23 mouse cellular contexts compared by ENCODE assay signal in the genomic region with DNA sequence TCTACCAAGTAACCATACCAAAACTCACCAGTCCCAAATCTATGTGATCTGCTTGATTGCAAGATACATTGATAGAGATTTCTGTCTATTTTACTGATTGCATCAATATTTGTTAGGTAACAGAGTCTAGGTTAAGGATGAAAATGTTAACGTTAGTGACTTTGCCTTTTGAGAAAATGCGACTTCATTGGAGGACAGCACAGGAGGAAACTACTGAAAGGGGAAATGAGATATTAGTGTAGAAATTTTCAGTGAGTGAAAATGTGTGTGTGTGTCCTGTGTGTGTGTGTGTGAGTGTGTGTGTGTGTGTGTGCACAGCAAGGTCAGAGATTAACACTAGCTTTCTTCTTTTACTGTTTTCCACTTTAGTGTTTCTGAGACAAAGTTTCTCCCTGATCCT.
"Had no signal": no experiment of that assay in that cellular context is flagged by ENCODE, and none has a peak within 500 bp of the region (broad histone marks: within the 10 kb centered on the region; RNA-seq: fewer than 3 reads in every experiment).

No protein-coding gene starts in this region.

- ATAC-seq: hindbrain, embryonic 16.5 days; inflammation-experienced regulatory T-cells, adult 6 months; intestine, embryonic 15.5 days; intestine, postnatal 0 days had no signal

- H3K36me3 ChIP-seq: heart, embryonic 10.5 days; heart, embryonic 12.5 days; hindbrain, embryonic 10.5 days; hindbrain, embryonic 12.5 days; intestine, embryonic 15.5 days; limb, embryonic 13.5 days; limb, embryonic 15.5 days had no signal

- DNase-seq: gastrocnemius, adult 2 months; gastrocnemius, postnatal 10 days; gastrocnemius, postnatal 36 days; heart, adult 18-20 months; heart, postnatal 10 days; heart, postnatal 4 days; kidney, adult 18-20 months; kidney, adult 8-10 months; kidney, postnatal 10 days; kidney, postnatal 36 days; layer of hippocampus, adult 9-11 months; layer of hippocampus, postnatal 36 days; left cerebral cortex, postnatal 4 days had no signal

- H3K27me3 ChIP-seq: heart, embryonic 12.5 days; hindbrain, embryonic 12.5 days; intestine, embryonic 15.5 days; limb, embryonic 13.5 days; limb, embryonic 15.5 days had no signal
